Mouse (Mus musculus): ENCODE measurements around the gene Baz1a. TPM values are rescaled to one million over a fixed set of nuclear protein-coding genes. Genes with fewer than 3 reads are reported as not detected.

Gene Baz1a
- polyA plus RNA-seq, 1 experiment from 2014 or later, result 17.5 TPM

GRCm38 (mm10) chr12:55058865-55059615, 44.9 kb upstream of the Baz1a start:
- no peak overlapping the region for H3K9ac ChIP-seq (replicated peaks; ENCODE audit: low read depth)
- H3K27ac ChIP-seq (ENCODE audit: low read length), result no peak overlapping the region
- H3K4me3 ChIP-seq (ENCODE audit: low read depth, low read length), result no peak overlapping the region
- H3K4me2 ChIP-seq (replicated peaks; ENCODE audit: low read depth, low read length), result no peak overlapping the region
- 58% methylated on average over 6 of the region's 6 CpGs for WGBS
- ATAC-seq (peak; percentile 70), DNase-seq (ENCODE audit: low spot score) (peak; percentile 76)
- H3K27me3 ChIP-seq (replicated peaks; ENCODE audit: insufficient read depth, low read length), result no peaks in the 10 kb centered on the region
- peaks cover 4% of the 10 kb centered on the region; the same call in 1 of the 2 replicates for H3K36me3 ChIP-seq (ENCODE audit: insufficient read depth, low read length)
- H3K4me1 ChIP-seq (ENCODE audit: insufficient read depth, low read depth, low read length), result no peaks in the 10 kb centered on the region; the same call in 1 of the 2 replicates
- TF ChIP-seq EP300 (IDR thresholded peaks at IDR 0.05) (no peak), CTCF (IDR thresholded peaks at IDR 0.05) (no peak)
- H3K9me3 ChIP-seq (ENCODE audit: low read length), result no peaks in the 10 kb centered on the region

DNA sequence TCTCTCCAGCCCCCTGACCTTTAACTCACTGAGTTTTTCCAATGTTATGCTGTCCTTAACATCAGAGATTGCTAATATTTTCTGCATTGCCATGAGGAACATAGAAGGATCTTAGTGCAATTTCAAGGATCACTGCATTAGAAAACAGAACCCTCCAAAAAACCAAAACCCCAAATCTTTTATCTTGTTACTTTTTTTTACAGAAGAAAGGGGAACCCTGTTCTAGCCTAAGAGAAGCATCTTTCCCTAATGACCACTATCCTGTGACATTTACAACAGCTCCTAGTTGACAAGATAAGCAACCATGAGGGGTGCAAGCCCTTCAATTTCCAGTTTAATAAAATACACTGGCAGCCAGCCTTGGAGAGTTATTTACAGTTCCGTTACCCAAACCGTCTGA, 42.6 kb upstream of the Baz1a start:
- DNase-seq (ENCODE audit: low spot score) (no peak), ATAC-seq (no peak)
- Histone ChIP-seq H3K36me3 (ENCODE audit: insufficient read depth, low read length) (peaks cover 4% of the 10 kb centered on the region; the same call in 1 of the 2 replicates), H3K27ac (ENCODE audit: low read length) (no peak overlapping the region), H3K9ac (replicated peaks; ENCODE audit: low read depth) (no peak overlapping the region), H3K9me3 (ENCODE audit: low read length) (no peaks in the 10 kb centered on the region), H3K4me2 (replicated peaks; ENCODE audit: low read depth, low read length) (no peak overlapping the region), H3K4me3 (ENCODE audit: low read depth, low read length) (no peak overlapping the region), H3K4me1 (ENCODE audit: insufficient read depth, low read depth, low read length) (no peaks in the 10 kb centered on the region; the same call in 1 of the 2 replicates), H3K27me3 (replicated peaks; ENCODE audit: insufficient read depth, low read length) (no peaks in the 10 kb centered on the region)
- TF ChIP-seq CTCF (IDR thresholded peaks at IDR 0.05), result no peak
- no peak for TF ChIP-seq EP300 (IDR thresholded peaks at IDR 0.05)
- WGBS, result 47% methylated on average over 2 of the region's 2 CpGs

GRCm38 (mm10) chr12:55054551-55055241, 40.5 kb upstream of the Baz1a start:
- Histone ChIP-seq H3K4me2 (replicated peaks; ENCODE audit: low read depth, low read length) (no peak overlapping the region), H3K27me3 (replicated peaks; ENCODE audit: insufficient read depth, low read length) (no peaks in the 10 kb centered on the region), H3K36me3 (ENCODE audit: insufficient read depth, low read length) (peaks cover 4% of the 10 kb centered on the region; the same call in 1 of the 2 replicates), H3K27ac (ENCODE audit: low read length) (no peak overlapping the region), H3K9me3 (ENCODE audit: low read length) (no peaks in the 10 kb centered on the region), H3K4me1 (ENCODE audit: insufficient read depth, low read depth, low read length) (no peaks in the 10 kb centered on the region; the same call in 1 of the 2 replicates), H3K9ac (replicated peaks; ENCODE audit: low read depth) (no peak overlapping the region), H3K4me3 (ENCODE audit: low read depth, low read length) (no peak overlapping the region)
- DNase-seq (ENCODE audit: low spot score) (peak; percentile 63), ATAC-seq (0 out of 2 replicates have a peak, but pooled peaks have one; percentile 11)
- WGBS, result 52% methylated on average over 2 of the region's 2 CpGs
- TF ChIP-seq EP300 (IDR thresholded peaks at IDR 0.05), result 0 out of 2 replicates have a peak, but pooled peaks have one; percentile 32
- TF ChIP-seq CTCF (IDR thresholded peaks at IDR 0.05), result no peak

DNA sequence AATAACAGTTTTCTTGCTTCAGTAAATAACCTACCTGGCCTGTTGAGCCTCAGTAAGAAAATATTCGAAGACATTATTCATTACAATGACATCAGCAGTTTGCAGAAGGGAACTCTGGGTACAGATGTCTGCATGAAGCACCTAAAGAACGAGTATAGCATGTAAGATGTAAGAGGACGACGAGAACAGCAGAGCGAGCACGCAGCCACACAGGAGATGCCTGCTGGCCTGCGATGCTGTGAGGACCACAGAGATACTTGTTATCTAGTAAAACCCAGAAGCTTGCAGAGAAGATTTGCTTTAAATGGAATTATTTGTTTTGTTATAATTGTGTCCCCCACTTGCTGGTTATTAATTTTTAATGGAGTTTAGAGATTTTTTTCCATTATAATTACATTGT, 39.1 kb upstream of the Baz1a start:
- 89% methylated on average over 7 of the region's 7 CpGs for WGBS
- DNase-seq (ENCODE audit: low spot score), result no peak

DNA sequence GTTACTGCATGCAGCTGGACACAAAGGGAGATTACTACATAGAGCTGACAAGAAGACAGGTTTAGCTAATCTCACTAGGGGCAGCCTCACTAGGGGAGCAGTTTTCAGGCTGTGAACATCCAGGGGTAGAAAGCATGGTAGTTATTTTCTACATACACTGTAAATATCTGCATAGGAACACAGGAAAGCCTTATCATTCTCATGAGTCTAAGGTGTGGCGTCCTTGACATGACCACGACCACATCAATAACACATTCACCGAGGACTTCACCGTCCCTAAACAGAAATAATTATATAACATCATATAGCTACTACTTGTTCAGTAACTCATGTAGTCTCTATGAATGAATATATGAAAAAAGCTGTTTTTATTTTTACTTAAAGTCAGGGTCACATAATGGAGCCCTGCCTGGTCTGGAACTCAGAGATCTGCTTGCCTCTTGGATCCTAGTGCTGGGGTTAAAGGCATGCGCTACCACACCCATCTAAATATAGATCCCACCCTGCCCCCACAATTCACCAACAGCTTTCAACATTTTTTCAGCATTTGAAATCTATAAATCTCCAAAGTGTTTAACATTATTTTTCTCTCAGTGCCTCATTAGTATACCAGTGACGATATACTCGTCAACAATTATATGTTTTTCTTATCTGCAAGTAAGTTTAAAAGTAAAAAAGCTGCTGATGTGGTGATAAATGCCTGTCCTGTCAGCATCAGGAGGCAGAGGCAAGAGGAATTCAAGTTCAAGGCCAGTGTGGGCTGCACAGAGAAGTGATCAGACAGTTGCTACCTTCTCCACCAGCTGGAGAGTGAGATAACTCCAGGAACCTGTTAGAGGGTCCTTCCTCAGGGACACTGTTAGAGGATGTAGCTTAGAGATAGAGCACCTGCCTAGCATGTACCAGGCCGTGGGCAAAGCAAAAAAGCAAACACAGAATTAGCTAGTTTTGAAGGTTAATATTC, 37.3 kb upstream of the Baz1a start:
- TF ChIP-seq CTCF (IDR thresholded peaks at IDR 0.05) (no peak), EP300 (IDR thresholded peaks at IDR 0.05) (no peak)
- Histone ChIP-seq H3K4me1 (ENCODE audit: insufficient read depth, low read depth, low read length) (no peaks in the 10 kb centered on the region; the same call in 1 of the 2 replicates), H3K4me3 (ENCODE audit: low read depth, low read length) (no peak overlapping the region), H3K27me3 (replicated peaks; ENCODE audit: insufficient read depth, low read length) (no peaks in the 10 kb centered on the region), H3K9ac (replicated peaks; ENCODE audit: low read depth) (no peak overlapping the region), H3K27ac (ENCODE audit: low read length) (no peak overlapping the region), H3K9me3 (ENCODE audit: low read length) (no peaks in the 10 kb centered on the region), H3K36me3 (ENCODE audit: insufficient read depth, low read length) (peaks cover 1% of the 10 kb centered on the region; the same call in 1 of the 2 replicates), H3K4me2 (replicated peaks; ENCODE audit: low read depth, low read length) (no peak overlapping the region)
- DNase-seq (ENCODE audit: low spot score) (no peak), ATAC-seq (no peak)
- WGBS, result 83% methylated on average over 8 of the region's 8 CpGs

More for the DNA sequence above, 39.1 kb upstream of the Baz1a start:
- H3K4me1 ChIP-seq (ENCODE audit: insufficient read depth, low read depth, low read length), result no peaks in the 10 kb centered on the region; the same call in 1 of the 2 replicates
- TF ChIP-seq CTCF (IDR thresholded peaks at IDR 0.05), result no peak
- no peak for TF ChIP-seq EP300 (IDR thresholded peaks at IDR 0.05)
- H3K27me3 ChIP-seq (replicated peaks; ENCODE audit: insufficient read depth, low read length), result no peaks in the 10 kb centered on the region
- ATAC-seq, result no peak
- H3K27ac ChIP-seq (ENCODE audit: low read length), result no peak overlapping the region
- H3K4me3 ChIP-seq (ENCODE audit: low read depth, low read length), result no peak overlapping the region
- no peak overlapping the region for H3K4me2 ChIP-seq (replicated peaks; ENCODE audit: low read depth, low read length)
- H3K36me3 ChIP-seq (ENCODE audit: insufficient read depth, low read length), result peaks cover 4% of the 10 kb centered on the region; the same call in 1 of the 2 replicates
- H3K9ac ChIP-seq (replicated peaks; ENCODE audit: low read depth), result no peak overlapping the region
- no peaks in the 10 kb centered on the region for H3K9me3 ChIP-seq (ENCODE audit: low read length)

All from lung, postnatal 0 days (tissue).